Mouse (Mus musculus): ENCODE measurements around the gene Adam11. TPM values are rescaled to one million over a fixed set of nuclear protein-coding genes. Genes with fewer than 3 reads are reported as not detected.
"Not testable (repeated sequence)": the region's sequence is repeated elsewhere in the genome, so short reads cannot be mapped to it uniquely, and the experiment has no call there.

Gene Adam11
- polyA plus RNA-seq (2015; fragmentation: Nextera tagmentation; extraction: Ambion mirVana), result 14.7 and 15.8 TPM in 2 replicates

DNA sequence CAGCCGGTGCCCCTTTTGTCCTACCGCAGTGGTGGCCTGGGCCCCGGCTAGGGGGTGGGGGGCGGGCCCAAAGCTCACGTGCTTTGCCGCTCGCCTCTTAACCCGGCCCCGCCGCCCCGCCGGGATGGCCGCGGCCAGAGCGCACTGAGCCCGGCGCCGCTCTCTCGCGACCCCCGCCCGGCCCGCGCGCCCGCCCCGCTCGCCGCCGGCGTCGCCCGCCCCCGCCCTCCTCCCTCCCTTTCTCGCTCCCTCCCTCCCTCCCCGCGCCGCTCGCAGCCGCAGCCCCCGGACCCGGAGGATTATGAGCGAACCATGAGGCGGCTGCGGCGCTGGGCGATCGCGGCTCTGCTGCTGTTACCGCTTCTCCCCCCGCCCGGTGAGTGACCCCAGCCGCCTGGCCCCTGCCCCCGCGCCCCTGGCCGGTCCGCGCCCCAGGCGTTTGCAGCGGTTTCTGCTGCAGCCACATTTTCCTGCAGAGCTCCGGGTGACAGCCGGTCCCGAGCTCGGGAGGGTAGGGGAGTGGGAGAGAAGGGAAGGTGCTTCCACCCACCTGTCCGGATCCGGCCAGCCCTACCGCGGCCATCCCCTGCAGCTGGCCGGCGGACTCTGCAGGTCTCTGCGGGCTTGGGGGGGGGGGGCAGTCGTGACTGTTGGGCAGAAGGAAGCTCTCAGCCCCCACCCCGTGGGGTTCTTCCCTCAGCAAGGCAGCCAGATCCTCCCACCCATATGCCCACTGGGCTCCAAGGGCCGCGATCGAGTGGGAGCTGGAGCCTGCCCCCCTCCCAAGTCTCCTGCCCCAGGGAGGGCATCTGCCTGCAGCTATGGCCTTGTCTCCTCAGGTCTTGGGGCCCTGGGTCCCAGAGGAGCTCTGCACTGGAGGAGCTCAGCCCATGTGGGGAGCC is at the start of gene Adam11:
Gene Adam11 (plus strand): TSS at position 131 of the 902 bp plus-strand sequence.
- peaks cover 47% of the 10 kb centered on the region for H3K27me3 ChIP-seq
- H3K4me3 ChIP-seq, result peak within 1 kb of the TSS; percentile 67
- peak within 1 kb of the TSS; percentile 99 for H3K4me2 ChIP-seq (replicated peaks)
- H3K27ac ChIP-seq, result no peak within 1 kb of the TSS
- H3K9ac ChIP-seq, result peak within 1 kb of the TSS; percentile 80
- ATAC-seq (ENCODE audit: low FRiP score, low read depth), result 0 out of 2 replicates have a peak, but pooled peaks have one; percentile 14
- no peaks in the 10 kb centered on the region for H3K36me3 ChIP-seq
- H3K4me1 ChIP-seq, result peaks cover 15% of the 10 kb centered on the region
- no peaks in the 10 kb centered on the region for H3K9me3 ChIP-seq
- under 1% methylated on average over 58 of the region's 76 CpGs for WGBS

DNA sequence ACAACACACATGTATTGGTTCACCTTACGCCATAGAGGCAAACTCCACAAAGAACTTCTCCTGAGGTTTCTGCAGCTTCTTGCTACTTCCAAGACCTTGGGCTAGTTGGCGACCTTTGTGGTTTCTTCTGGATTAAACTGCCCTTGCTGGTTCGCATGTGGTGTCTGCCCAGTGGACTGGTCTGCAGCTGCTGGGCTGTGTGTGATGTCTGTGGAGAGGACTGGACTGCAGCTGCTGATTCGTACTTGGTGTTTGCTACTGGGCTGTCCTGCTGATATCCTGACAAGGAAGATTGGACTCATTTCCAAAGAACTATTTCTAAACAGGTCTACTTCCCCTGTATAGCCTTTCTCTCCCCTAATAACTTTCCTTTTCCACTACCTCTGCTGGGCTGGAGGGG is 48.8 kb upstream of the Adam11 start:
- H3K36me3 ChIP-seq, result no peaks in the 10 kb centered on the region
- ATAC-seq (ENCODE audit: low FRiP score, low read depth), result no peak
- WGBS, result 91% methylated on average over 4 of the region's 4 CpGs
- 0 out of 2 replicates have a peak, but pooled peaks cover 8% of the 10 kb centered on the region for H3K9me3 ChIP-seq
- no peak overlapping the region for H3K9ac ChIP-seq
- H3K4me2 ChIP-seq (replicated peaks), result no peak overlapping the region
- no peak overlapping the region for H3K4me3 ChIP-seq
- H3K27ac ChIP-seq, result no peak overlapping the region
- no peaks in the 10 kb centered on the region for H3K27me3 ChIP-seq
- no peaks in the 10 kb centered on the region for H3K4me1 ChIP-seq

DNA sequence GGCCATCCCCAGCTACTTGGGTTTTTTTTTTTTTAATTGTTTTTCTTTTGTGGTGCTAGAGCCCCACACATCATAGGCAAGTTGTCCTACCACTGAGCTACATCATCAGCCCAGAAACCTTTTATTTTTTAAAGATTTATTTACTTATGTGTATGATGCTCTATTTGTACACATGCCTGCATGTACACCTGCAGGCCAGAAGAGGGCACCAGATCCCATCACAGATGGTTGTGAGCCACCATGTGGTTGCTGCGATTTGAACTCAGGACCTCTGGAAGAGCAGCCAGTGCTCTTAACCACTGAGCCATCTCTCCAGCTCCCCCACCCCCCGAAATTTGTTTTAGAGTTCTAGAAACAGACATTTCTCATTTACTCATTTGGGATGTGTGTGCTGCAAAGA is 46.7 kb upstream of the Adam11 start:
- 79% methylated on average over 2 of the region's 2 CpGs for WGBS
- not testable (repeated sequence) for H3K27ac ChIP-seq; H3K9me3 ChIP-seq; H3K4me3 ChIP-seq; H3K27me3 ChIP-seq; H3K4me2 ChIP-seq (replicated peaks); ATAC-seq (ENCODE audit: low FRiP score, low read depth); H3K36me3 ChIP-seq; H3K4me1 ChIP-seq; H3K9ac ChIP-seq

DNA sequence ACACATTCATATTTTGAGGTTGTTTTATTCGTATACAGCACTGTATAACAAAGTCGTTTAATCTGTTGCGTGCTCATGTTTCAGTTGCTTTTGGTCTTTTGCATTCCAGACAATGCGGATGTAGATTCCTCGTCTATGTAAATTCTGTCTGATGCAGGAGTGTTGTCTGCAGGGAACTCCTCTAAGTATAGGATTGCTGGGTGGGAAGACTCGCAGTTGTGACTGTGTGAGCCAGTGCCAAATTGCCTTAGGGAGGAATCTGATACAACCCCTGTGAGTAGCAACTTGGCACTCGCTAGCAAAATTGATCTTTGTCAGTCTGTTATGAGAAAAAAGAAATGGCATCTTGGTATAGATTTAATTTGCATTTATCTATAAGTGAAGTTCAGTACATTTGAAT is 45.1 kb upstream of the Adam11 start:
- Histone ChIP-seq H3K9ac (no peak overlapping the region), H3K4me1 (no peaks in the 10 kb centered on the region), H3K36me3 (no peaks in the 10 kb centered on the region), H3K9me3 (0 out of 2 replicates have a peak, but pooled peaks cover 8% of the 10 kb centered on the region), H3K27me3 (no peaks in the 10 kb centered on the region), H3K27ac (no peak overlapping the region), H3K4me3 (no peak overlapping the region), H3K4me2 (replicated peaks) (no peak overlapping the region)
- no peak for ATAC-seq (ENCODE audit: low FRiP score, low read depth)
- WGBS, result 68% methylated on average over 7 of the region's 7 CpGs

DNA sequence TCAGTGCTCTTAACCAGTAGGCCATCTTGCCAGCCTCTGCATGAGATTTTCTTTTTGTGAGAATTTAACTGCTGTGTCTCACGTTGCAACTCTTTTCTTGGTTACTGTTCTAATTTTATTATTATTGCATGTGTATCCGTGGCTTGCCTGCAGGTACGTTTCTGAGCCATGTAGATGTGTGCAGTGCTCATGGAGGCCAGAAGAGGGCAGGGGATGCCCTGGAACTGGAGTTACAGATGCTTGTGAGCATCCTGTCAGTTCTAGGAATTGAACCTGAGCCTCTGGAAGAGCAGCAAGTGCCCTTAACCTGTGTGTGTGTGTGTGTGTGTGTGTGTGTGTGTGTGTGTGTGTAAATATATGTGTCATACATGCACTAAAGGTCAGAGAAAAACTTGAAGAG is 35.7 kb upstream of the Adam11 start:
- WGBS, result 23% methylated on average over 3 of the region's 3 CpGs
- Histone ChIP-seq H3K9me3 (no peaks in the 10 kb centered on the region), H3K27me3 (peaks cover 3% of the 10 kb centered on the region; the same call in 1 of the 2 replicates), H3K36me3 (no peaks in the 10 kb centered on the region), H3K9ac (no peak overlapping the region), H3K4me2 (replicated peaks) (no peak overlapping the region), H3K4me1 (no peaks in the 10 kb centered on the region), H3K4me3 (no peak overlapping the region), H3K27ac (no peak overlapping the region)
- ATAC-seq (ENCODE audit: low FRiP score, low read depth), result no peak

DNA sequence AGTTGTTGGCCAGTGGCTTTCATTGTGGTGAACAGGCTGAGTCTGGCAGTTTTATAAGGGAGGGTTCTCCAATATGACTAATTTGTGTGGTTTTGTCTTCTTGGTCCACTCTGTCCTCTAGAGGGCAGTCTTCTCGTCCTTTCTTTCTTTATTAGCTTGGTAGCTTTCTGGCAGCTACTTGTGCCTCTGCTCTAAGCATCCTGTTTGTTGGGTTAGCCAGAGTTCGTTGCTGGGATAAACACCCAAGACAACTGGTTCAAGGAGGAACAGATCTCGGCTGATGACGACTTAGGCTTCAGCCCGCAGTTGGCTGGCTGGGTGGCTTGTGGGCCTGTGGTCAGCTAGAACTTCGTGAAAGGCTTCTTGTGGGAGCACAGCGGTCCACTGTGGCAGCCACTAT is 32.6 kb upstream of the Adam11 start:
- Histone ChIP-seq H3K4me2 (replicated peaks) (no peak overlapping the region), H3K27ac (no peak overlapping the region), H3K4me3 (no peak overlapping the region), H3K36me3 (no peaks in the 10 kb centered on the region), H3K4me1 (no peaks in the 10 kb centered on the region), H3K9me3 (no peaks in the 10 kb centered on the region), H3K9ac (no peak overlapping the region), H3K27me3 (peaks cover 1% of the 10 kb centered on the region; the same call in 1 of the 2 replicates)
- WGBS, result 33% methylated on average over 7 of the region's 7 CpGs
- ATAC-seq (ENCODE audit: low FRiP score, low read depth), result no peak

DNA sequence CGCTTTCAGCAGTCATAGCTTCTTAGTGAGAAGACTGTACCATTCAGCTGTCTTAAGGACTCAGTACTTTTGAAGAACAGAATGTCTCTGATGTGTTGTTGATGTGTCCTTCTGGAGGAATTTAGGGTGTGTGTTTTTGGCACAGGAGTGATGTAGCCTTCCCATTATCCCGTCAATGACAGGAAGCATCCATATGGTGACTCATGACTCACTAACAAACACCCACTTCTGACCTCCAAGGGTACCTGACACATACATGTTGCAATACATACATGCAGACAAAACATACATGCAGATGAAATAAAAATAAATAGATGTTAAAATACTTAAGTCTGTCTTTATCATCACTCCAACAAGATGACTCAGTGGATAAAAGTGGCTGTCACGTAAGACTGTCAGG is 31.4 kb upstream of the Adam11 start:
- Histone ChIP-seq H3K9ac (no peak overlapping the region), H3K4me3 (no peak overlapping the region), H3K4me2 (replicated peaks) (no peak overlapping the region), H3K36me3 (no peaks in the 10 kb centered on the region), H3K27me3 (no peaks in the 10 kb centered on the region), H3K27ac (no peak overlapping the region), H3K4me1 (no peaks in the 10 kb centered on the region), H3K9me3 (no peaks in the 10 kb centered on the region)
- ATAC-seq (ENCODE audit: low FRiP score, low read depth), result no peak
- WGBS, result 83% methylated on average over 3 of the region's 3 CpGs

DNA sequence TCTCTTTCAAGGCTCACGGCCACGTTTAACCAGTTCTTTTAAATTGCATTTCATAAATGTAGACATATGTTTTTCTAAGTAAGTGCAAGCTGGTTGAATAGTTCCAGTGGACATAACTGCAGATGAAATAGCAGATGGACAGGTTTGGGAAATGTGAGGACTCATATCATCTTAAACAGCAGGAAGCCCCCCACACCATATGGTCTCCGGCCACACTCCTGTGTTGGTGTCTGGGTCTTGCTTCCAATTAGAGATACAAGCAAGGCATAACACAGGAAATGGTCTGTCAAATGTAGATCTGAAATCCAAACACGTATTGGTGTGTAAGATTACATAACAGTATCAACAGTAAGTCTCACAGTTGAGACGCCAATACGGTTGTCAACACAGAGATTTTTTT is 29.9 kb upstream of the Adam11 start:
- Histone ChIP-seq H3K4me3 (no peak overlapping the region), H3K36me3 (no peaks in the 10 kb centered on the region), H3K27me3 (no peaks in the 10 kb centered on the region), H3K4me1 (no peaks in the 10 kb centered on the region), H3K9me3 (no peaks in the 10 kb centered on the region), H3K27ac (no peak overlapping the region), H3K4me2 (replicated peaks) (no peak overlapping the region), H3K9ac (no peak overlapping the region)
- 81% methylated on average over 6 of the region's 6 CpGs for WGBS
- ATAC-seq (ENCODE audit: low FRiP score, low read depth), result no peak

DNA sequence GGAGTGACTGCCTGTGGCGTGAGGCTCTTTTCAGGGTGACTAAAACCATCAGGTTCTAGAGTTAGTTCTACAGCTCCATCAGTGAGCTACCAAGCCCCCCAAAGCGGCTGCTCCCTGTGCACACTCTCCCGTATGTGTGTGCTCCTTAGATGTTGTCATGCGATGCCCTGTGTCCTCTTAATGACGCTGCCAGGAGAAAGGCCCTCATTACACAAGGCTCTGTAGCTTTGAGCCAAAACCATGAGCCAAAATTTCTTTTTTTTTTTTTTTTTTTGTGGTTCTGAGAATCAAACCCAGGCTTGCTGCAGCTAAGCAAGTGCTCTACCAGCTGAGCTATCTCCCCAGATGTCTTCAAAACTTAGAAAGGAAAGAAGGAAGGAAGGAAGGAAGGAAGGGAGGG is 28.1 kb upstream of the Adam11 start:
- no peak overlapping the region for H3K27ac ChIP-seq
- no peaks in the 10 kb centered on the region for H3K36me3 ChIP-seq
- H3K27me3 ChIP-seq, result peaks cover 6% of the 10 kb centered on the region
- H3K4me2 ChIP-seq (replicated peaks), result no peak overlapping the region
- WGBS, result 62% methylated on average over 5 of the region's 5 CpGs
- no peak overlapping the region for H3K9ac ChIP-seq
- no peak for ATAC-seq (ENCODE audit: low FRiP score, low read depth)
- no peaks in the 10 kb centered on the region for H3K9me3 ChIP-seq
- no peak overlapping the region for H3K4me3 ChIP-seq
- H3K4me1 ChIP-seq, result no peaks in the 10 kb centered on the region

DNA sequence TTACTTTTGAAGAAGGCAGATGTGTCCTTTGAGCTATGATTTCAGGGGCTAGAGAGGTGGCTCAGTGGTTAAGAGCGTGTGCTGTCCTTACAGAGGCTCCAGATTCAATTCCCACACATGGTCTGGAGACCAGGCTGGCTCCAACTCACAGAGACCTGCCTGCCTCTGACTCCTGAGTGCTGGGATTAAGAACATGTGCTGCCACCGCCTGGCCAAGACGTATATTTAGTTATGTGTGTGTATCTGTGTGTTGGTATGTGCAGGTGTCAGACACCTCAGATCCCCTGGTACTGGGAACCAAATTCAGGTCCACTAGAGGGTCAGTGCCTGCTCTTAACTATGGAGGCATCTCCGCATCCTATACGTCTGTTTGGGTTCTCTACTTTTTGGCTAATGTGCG is 26.3 kb upstream of the Adam11 start:
- Histone ChIP-seq H3K4me1 (peaks cover 6% of the 10 kb centered on the region), H3K36me3 (no peaks in the 10 kb centered on the region), H3K27me3 (peaks cover 18% of the 10 kb centered on the region), H3K9ac (no peak overlapping the region), H3K4me2 (replicated peaks) (no peak overlapping the region), H3K9me3 (no peaks in the 10 kb centered on the region), H3K4me3 (no peak overlapping the region), H3K27ac (no peak overlapping the region)
- 88% methylated on average over 6 of the region's 6 CpGs for WGBS
- no peak for ATAC-seq (ENCODE audit: low FRiP score, low read depth)

DNA sequence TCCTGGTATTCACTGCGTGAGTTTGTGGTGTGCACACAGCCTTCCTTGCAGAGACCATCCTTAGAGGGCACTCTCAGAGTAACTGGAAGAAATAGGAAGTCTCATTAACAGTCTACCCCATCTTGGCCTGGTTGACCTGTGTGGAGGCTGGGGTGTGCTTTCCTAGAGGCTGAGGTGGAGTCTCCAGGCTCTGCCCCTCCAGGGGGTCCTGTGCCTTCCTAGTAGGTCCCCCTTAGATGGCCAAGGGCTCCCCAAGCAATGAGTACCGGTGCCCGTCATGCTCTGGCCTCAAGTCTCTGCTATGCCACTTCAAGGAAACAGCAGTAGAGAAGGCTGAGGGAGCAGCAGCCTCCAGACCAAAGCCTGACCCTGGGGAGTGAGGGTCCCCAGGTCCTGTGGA is 23.2 kb upstream of the Adam11 start:
- no peak overlapping the region for H3K27ac ChIP-seq
- H3K27me3 ChIP-seq, result peaks cover 35% of the 10 kb centered on the region
- WGBS, result 82% methylated on average over 3 of the region's 3 CpGs
- H3K4me1 ChIP-seq, result peaks cover 16% of the 10 kb centered on the region
- H3K9me3 ChIP-seq, result no peaks in the 10 kb centered on the region
- no peak for ATAC-seq (ENCODE audit: low FRiP score, low read depth)
- H3K4me3 ChIP-seq, result no peak overlapping the region
- no peak overlapping the region; the same call in 1 of the 2 replicates for H3K9ac ChIP-seq
- no peak overlapping the region for H3K4me2 ChIP-seq (replicated peaks)
- H3K36me3 ChIP-seq, result no peaks in the 10 kb centered on the region

DNA sequence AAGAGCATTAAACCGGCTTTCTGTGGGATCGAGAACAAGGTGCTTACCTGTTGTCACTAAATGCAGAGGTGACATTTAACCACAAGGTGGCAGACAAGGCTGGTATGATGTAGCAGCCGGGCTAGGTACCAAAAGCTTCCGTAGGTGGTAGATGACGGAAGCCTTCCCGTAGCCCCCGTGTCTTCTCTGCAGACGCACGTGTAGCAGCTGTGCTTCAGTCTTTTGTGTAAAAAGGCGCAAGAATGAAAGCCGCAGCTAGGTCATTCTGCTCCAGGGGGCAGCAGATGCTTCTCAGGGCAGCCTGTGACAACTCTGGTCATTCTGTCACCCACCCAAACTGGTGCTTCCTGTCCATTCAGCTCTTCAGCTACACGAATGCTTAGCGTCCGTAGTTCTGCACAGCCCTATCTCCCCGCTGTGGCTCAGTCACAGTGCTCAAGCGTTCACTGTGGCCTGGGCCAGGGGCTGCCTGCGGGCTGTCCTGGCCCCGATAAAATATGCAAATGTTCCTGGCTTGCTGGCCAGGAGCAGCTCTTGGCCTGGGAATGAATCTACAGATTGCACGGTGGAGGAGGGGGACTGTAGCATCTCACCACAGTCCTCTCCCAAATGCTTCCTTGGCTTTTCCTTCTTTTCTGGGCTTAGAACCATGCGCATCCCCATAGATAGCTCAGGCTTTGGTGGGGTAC is 21.8 kb upstream of the Adam11 start:
- Histone ChIP-seq H3K4me2 (replicated peaks) (peak overlapping the region; percentile 64), H3K27ac (no peak overlapping the region), H3K9me3 (no peaks in the 10 kb centered on the region), H3K4me1 (peaks cover 16% of the 10 kb centered on the region), H3K36me3 (no peaks in the 10 kb centered on the region), H3K27me3 (peaks cover 40% of the 10 kb centered on the region), H3K9ac (0 out of 2 replicates have a peak overlapping the region, but pooled peaks have one; percentile 3), H3K4me3 (peak overlapping the region; percentile 32)
- 8% methylated on average over 20 of the region's 20 CpGs for WGBS
- 0 out of 2 replicates have a peak, but pooled peaks have one; percentile 64 for ATAC-seq (ENCODE audit: low FRiP score, low read depth)

All from limb, embryonic 13.5 days (tissue).